Mouse (Mus musculus) intestine, postnatal 0 days (tissue): Measurements from ENCODE around the gene Tcf12. TPM values are rescaled to one million over a fixed set of nuclear protein-coding genes. Genes with fewer than 3 reads are reported as not detected.

Experiments
- ATAC-seq: fragments of 200-750 bp; cut with Nextera tagmentation; 2 replicates; pipeline ENCODE4 v1.8.0; 2017; ENCODE audit warnings: mild to moderate bottlenecking, moderate TSS enrichment, moderate library complexity
- H3K27ac ChIP-seq: fragments of 300-500 bp; sonication (generic); 2 replicates; pipeline ENCODE4 v1.5.1; 2014; ENCODE audit warnings: mild to moderate bottlenecking, low read depth, low read length, moderate library complexity
- H3K27me3 ChIP-seq: fragments of 300-500 bp; sonication (generic); replicated peaks from 2 replicates; pipeline ENCODE4 v1.6.1; 2014; ENCODE audit warnings: low read length, mixed read lengths; ENCODE audit not compliant: control insufficient read depth, insufficient read depth
- H3K36me3 ChIP-seq: fragments of 300-500 bp; sonication (generic); 2 replicates; pipeline ENCODE4 v1.6.1; 2014; ENCODE audit warnings: mild to moderate bottlenecking, moderate library complexity; ENCODE audit not compliant: control insufficient read depth, insufficient read depth
- H3K4me1 ChIP-seq: fragments of 300-500 bp; sonication (generic); replicated peaks from 2 replicates; pipeline ENCODE4 v1.6.1; 2014; ENCODE audit warnings: antibody characterized with exemption, low read length, mixed read lengths; ENCODE audit not compliant: control insufficient read depth, insufficient read depth
- H3K4me2 ChIP-seq: fragments of 300-500 bp; sonication (generic); replicated peaks from 2 replicates; pipeline ENCODE4 v1.6.1; 2014; ENCODE audit warnings: low read depth, mild to moderate bottlenecking, moderate library complexity
- H3K4me3 ChIP-seq: fragments of 300-500 bp; sonication (generic); 2 replicates; pipeline ENCODE4 v1.5.1; 2014; ENCODE audit warnings: low read depth, low read length
- H3K9ac ChIP-seq: fragments of 300-500 bp; sonication (generic); 2 replicates; pipeline ENCODE4 v1.6.1; 2014; ENCODE audit warnings: mild to moderate bottlenecking, low read depth, low read length
- H3K9me3 ChIP-seq: fragments of 300-500 bp; sonication (generic); 2 replicates; pipeline ENCODE4 v1.6.1; 2016; ENCODE audit warnings: mixed run types; ENCODE audit not compliant: control insufficient read depth
- CTCF ChIP-seq: sonication (generic); IDR thresholded peaks from 2 replicates; pipeline ENCODE4 v1.5.1; 2016; ENCODE audit warnings: low read depth, mild to moderate bottlenecking, control low read depth, antibody characterized with exemption, moderate library complexity
- WGBS: fragments of 180-500 bp; shearing (Covaris S2); extraction: QIAGEN DNeasy Blood & Tissue Kit; methylation state at CpG from one replicate; pipeline ENCODE4 v1.1.7; 2014; 5-methylcytosine and 5-hydroxymethylcytosine counted together
- polyA plus RNA-seq: library from polyadenylated mRNA; unstranded; fragments of >200 nt; fragmentation: Nextera tagmentation; extraction: Ambion mirVana; gene quantifications from 2 replicates; pipeline ENCODE4 v1.2.1, GENCODE M21; 2015

The Tcf12 gene
- polyA plus RNA-seq, 1 experiment from 2014 or later = 19.1 TPM

DNA sequence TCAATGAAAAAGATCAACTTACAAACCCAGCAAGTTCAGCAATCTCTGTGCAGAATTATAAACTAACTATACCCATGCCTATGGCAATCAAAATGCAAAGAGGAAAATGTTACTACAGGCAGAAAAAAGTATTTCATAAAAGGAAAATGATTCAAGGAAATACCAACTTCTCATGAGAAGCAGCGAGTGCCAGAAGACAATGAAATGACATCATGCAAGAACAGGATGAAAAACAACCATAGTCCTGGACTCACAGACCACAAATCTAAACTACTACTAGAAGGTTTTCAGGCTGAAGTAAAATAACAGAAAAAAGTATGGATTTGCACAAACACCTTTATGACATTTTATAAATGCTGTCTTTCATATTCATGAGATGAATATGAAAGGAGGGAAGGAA lies 82.1 kb downstream of the Tcf12 start:
- Histone ChIP-seq H3K9ac (no peak overlapping the region), H3K27me3 (no peaks in the 10 kb centered on the region), H3K9me3 (no peaks in the 10 kb centered on the region), H3K4me2 (no peak overlapping the region), H3K4me3 (no peak overlapping the region), H3K4me1 (no peaks in the 10 kb centered on the region), H3K36me3 (no peaks in the 10 kb centered on the region), H3K27ac (no peak overlapping the region)
- no peak for TF ChIP-seq CTCF
- ATAC-seq = no peak
- WGBS = 65% methylated on average over 1 of the region's 1 CpGs

DNA sequence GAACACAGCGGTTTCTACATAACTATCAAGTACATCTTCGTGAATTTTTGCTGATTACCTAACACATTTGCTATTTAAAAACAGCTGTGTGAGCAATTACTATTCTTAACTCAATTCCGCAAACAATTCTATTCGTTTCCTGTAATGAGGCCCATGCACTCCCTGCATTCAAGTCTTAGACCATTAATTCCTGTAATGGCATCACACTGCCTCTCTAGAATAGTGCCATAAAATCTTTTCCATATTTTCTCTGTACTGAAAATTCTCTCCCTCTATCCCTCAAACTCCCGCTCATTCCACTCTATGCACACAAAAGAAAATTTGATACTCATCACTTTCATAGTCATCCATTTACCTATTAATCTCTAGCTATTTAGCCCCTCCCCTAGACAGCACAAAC lies 88.4 kb downstream of the Tcf12 start:
- no peak overlapping the region for H3K4me3 ChIP-seq

DNA sequence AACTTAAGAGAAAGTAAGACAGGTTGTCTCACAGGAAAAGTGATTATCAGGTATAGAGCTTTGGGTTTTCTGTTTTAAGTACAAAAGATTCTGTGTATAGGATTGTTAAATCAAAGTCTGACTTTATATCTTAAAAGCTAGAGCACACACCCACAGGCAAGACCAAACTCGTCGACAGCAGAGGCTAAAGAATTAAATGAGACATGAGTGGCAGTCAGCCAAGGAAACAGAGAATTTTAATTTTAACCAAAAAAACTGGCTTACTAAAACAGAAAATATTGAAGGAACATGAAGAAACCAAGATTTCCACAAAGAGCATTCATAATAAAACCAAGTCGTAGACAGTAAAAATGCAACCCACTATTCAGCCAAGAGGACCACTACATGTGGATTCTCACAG lies 90.2 kb downstream of the Tcf12 start:
- Histone ChIP-seq H3K27me3 (no peaks in the 10 kb centered on the region), H3K36me3 (no peaks in the 10 kb centered on the region), H3K9ac (no peak overlapping the region), H3K9me3 (no peaks in the 10 kb centered on the region), H3K4me1 (peaks cover 7% of the 10 kb centered on the region; the same call in 1 of the 2 replicates), H3K27ac (no peak overlapping the region), H3K4me2 (no peak overlapping the region), H3K4me3 (no peak overlapping the region)
- no peak for ATAC-seq
- 51% methylated on average over 3 of the region's 3 CpGs for WGBS
- no peak for TF ChIP-seq CTCF

More for the DNA sequence above, 88.4 kb downstream of the Tcf12 start:
- ATAC-seq = no peak
- 43% methylated on average over 5 of the region's 5 CpGs for WGBS
- Histone ChIP-seq H3K27me3 (no peaks in the 10 kb centered on the region), H3K4me1 (peaks cover 7% of the 10 kb centered on the region; the same call in 1 of the 2 replicates), H3K27ac (no peak overlapping the region), H3K4me2 (no peak overlapping the region), H3K9ac (no peak overlapping the region), H3K9me3 (no peaks in the 10 kb centered on the region), H3K36me3 (no peaks in the 10 kb centered on the region)
- TF ChIP-seq CTCF = no peak

DNA sequence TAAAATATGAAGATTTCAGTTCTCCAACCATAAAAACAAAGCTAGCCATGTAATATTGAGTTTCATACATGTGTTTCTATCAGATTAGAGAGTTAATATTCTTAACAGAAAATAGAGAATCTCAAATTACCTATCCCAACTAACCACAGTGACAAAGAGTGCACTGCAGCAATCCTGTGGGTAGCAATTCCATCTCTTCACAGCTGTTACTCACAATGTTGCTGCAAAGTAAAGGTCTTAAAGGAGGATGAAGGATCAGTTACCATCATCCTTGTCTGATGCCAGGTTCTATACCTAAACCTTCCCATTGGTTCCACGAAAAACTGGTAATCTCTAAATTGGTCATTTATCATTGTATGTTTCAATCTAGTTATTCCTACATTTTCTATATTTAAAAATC lies 95.7 kb downstream of the Tcf12 start:
- no peaks in the 10 kb centered on the region for H3K4me1 ChIP-seq
- no peak overlapping the region for H3K4me3 ChIP-seq
- TF ChIP-seq CTCF = no peak
- H3K36me3 ChIP-seq = no peaks in the 10 kb centered on the region
- H3K27me3 ChIP-seq = no peaks in the 10 kb centered on the region
- no peak overlapping the region for H3K9ac ChIP-seq
- H3K27ac ChIP-seq = no peak overlapping the region
- WGBS = 90% methylated on average over 1 of the region's 1 CpGs
- no peak for ATAC-seq
- H3K4me2 ChIP-seq = no peak overlapping the region
- H3K9me3 ChIP-seq = no peaks in the 10 kb centered on the region

- Histone ChIP-seq H3K27me3 (no peaks in the 10 kb centered on the region), H3K4me3 (no peak overlapping the region), H3K9ac (no peak overlapping the region), H3K9me3 (no peaks in the 10 kb centered on the region), H3K4me1 (no peaks in the 10 kb centered on the region), H3K36me3 (no peaks in the 10 kb centered on the region), H3K4me2 (no peak overlapping the region), H3K27ac (no peak overlapping the region)
- TF ChIP-seq CTCF = no peak
- no peak for ATAC-seq
- WGBS = 66% methylated on average over 4 of the region's 4 CpGs
Observed at GRCm38 (mm10) chr9:72014585-72015381, 96.9 kb downstream of the Tcf12 start.

GRCm38 (mm10) chr9:72013541-72013940 lies 98.1 kb downstream of the Tcf12 start:
- no peak for ATAC-seq
- no peaks in the 10 kb centered on the region for H3K9me3 ChIP-seq
- 95% methylated on average over 1 of the region's 1 CpGs for WGBS
- H3K27ac ChIP-seq = no peak overlapping the region
- no peak overlapping the region for H3K9ac ChIP-seq
- H3K4me3 ChIP-seq = no peak overlapping the region
- H3K27me3 ChIP-seq = no peaks in the 10 kb centered on the region
- no peak for TF ChIP-seq CTCF
- H3K4me1 ChIP-seq = no peaks in the 10 kb centered on the region
- no peaks in the 10 kb centered on the region for H3K36me3 ChIP-seq
- H3K4me2 ChIP-seq = no peak overlapping the region

GRCm38 (mm10) chr9:72008634-72009033 lies 103.0 kb downstream of the Tcf12 start:
- 95% methylated on average over 1 of the region's 1 CpGs for WGBS
- H3K36me3 ChIP-seq = no peaks in the 10 kb centered on the region

More at GRCm38 (mm10) chr9:72008634-72009033, 103.0 kb downstream of the Tcf12 start:
- Histone ChIP-seq H3K9ac (no peak overlapping the region), H3K4me1 (no peaks in the 10 kb centered on the region), H3K4me3 (no peak overlapping the region), H3K27ac (no peak overlapping the region), H3K27me3 (no peaks in the 10 kb centered on the region), H3K9me3 (no peaks in the 10 kb centered on the region), H3K4me2 (no peak overlapping the region)
- TF ChIP-seq CTCF = no peak
- no peak for ATAC-seq
